Mouse (Mus musculus): Measurements from ENCODE around the gene Loxl1. TPM values are rescaled to one million over a fixed set of nuclear protein-coding genes. Genes with fewer than 3 reads are reported as not detected.

The Loxl1 gene
- polyA plus RNA-seq, 1 experiment: not detected

GRCm38 (mm10) chr9:58246083-58246591, 66.8 kb downstream of the Loxl1 start:
- peak overlapping the region; percentile 56 for H3K4me3 ChIP-seq (replicated peaks)
- H3K27me3 ChIP-seq (replicated peaks): no peaks in the 10 kb centered on the region
- peaks cover 85% of the 10 kb centered on the region for H3K4me1 ChIP-seq
- TF ChIP-seq FLI1 (IDR thresholded peaks at IDR 0.05; ENCODE audit: low read length) (no peak), GATA1 (IDR thresholded peaks at IDR 0.05; ENCODE audit: borderline replicate concordance, low read length) (no peak)
- peaks cover 47% of the 10 kb centered on the region for H3K36me3 ChIP-seq (replicated peaks; ENCODE audit: low read length)
- no peaks in the 10 kb centered on the region for H3K9me3 ChIP-seq

- Histone ChIP-seq H3K27me3 (replicated peaks) (no peaks in the 10 kb centered on the region), H3K4me1 (peaks cover 73% of the 10 kb centered on the region), H3K36me3 (replicated peaks; ENCODE audit: low read length) (peaks cover 62% of the 10 kb centered on the region), H3K9me3 (no peaks in the 10 kb centered on the region), H3K4me3 (replicated peaks) (no peak overlapping the region)
- TF ChIP-seq GATA1 (IDR thresholded peaks at IDR 0.05; ENCODE audit: borderline replicate concordance, low read length) (no peak), FLI1 (IDR thresholded peaks at IDR 0.05; ENCODE audit: low read length) (no peak)
These were observed 69.3 kb downstream of the Loxl1 start for GRCm38 (mm10) chr9:58243696-58244095.

- H3K4me3 ChIP-seq (replicated peaks): no peak overlapping the region
- H3K9me3 ChIP-seq: no peaks in the 10 kb centered on the region
- peaks cover 66% of the 10 kb centered on the region for H3K4me1 ChIP-seq
- H3K27me3 ChIP-seq (replicated peaks): no peaks in the 10 kb centered on the region
- peaks cover 64% of the 10 kb centered on the region for H3K36me3 ChIP-seq (replicated peaks; ENCODE audit: low read length)
- TF ChIP-seq GATA1 (IDR thresholded peaks at IDR 0.05; ENCODE audit: borderline replicate concordance, low read length): no peak
- TF ChIP-seq FLI1 (IDR thresholded peaks at IDR 0.05; ENCODE audit: low read length): no peak
These were observed 70.3 kb downstream of the Loxl1 start for GRCm38 (mm10) chr9:58242696-58243095.

- Histone ChIP-seq H3K4me3 (replicated peaks) (no peak overlapping the region), H3K36me3 (replicated peaks; ENCODE audit: low read length) (peaks cover 69% of the 10 kb centered on the region), H3K27me3 (replicated peaks) (no peaks in the 10 kb centered on the region), H3K9me3 (no peaks in the 10 kb centered on the region), H3K4me1 (peaks cover 62% of the 10 kb centered on the region)
- no peak for TF ChIP-seq FLI1 (IDR thresholded peaks at IDR 0.05; ENCODE audit: low read length)
- no peak for TF ChIP-seq GATA1 (IDR thresholded peaks at IDR 0.05; ENCODE audit: borderline replicate concordance, low read length)
These were observed 71.1 kb downstream of the Loxl1 start for GRCm38 (mm10) chr9:58241780-58242485.

Other genes starting within 250 kb of the Loxl1 start
- not detected in 2 replicates for gene Stra6, start 249.4 kb downstream of the Loxl1 start, polyA plus RNA-seq (2012; ENCODE audit: insufficient read depth, low replicate concordance)
- gene Ccdc33, start 194.4 kb downstream of the Loxl1 start, polyA plus RNA-seq (2012; ENCODE audit: insufficient read depth, low replicate concordance): not detected in 2 replicates
- gene Islr, start 108.9 kb downstream of the Loxl1 start, polyA plus RNA-seq (2012; ENCODE audit: insufficient read depth, low replicate concordance): 0.07 and 3.2 TPM in 2 replicates
- gene Islr2, start 108.9 kb downstream of the Loxl1 start, polyA plus RNA-seq (2012; ENCODE audit: insufficient read depth, low replicate concordance): 0.09 TPM in 1 of 2 replicates, not detected in the other
- 28.7 and 29.2 TPM in 2 replicates for gene Pml, start 63.4 kb downstream of the Loxl1 start, polyA plus RNA-seq (2012; ENCODE audit: insufficient read depth, low replicate concordance)
- 4.3 TPM in 1 of 2 replicates, not detected in the other for gene Stoml1, start 60.0 kb downstream of the Loxl1 start, polyA plus RNA-seq (2012; ENCODE audit: insufficient read depth, low replicate concordance)
- not detected in 2 replicates for gene Tbc1d21, start 57.3 kb upstream of the Loxl1 start, polyA plus RNA-seq (2012; ENCODE audit: insufficient read depth, low replicate concordance)
- 1.3 and 2.8 TPM in 2 replicates for gene Insyn1, start 175.4 kb upstream of the Loxl1 start, polyA plus RNA-seq (2012; ENCODE audit: insufficient read depth, low replicate concordance)
- gene Cd276, start 242.3 kb upstream of the Loxl1 start, polyA plus RNA-seq (2012; ENCODE audit: insufficient read depth, low replicate concordance): 0.52 and 1.3 TPM in 2 replicates